Mouse (Mus musculus): Measurements from ENCODE around the gene Ptgs1.

GRCm38 (mm10) chr2:36271085-36271484, 40.9 kb downstream of the Ptgs1 start:
- TF ChIP-seq POLR2A (IDR thresholded peaks at IDR 0.05; ENCODE audit: control insufficient read depth, extremely low read depth, insufficient read depth, low read length, poor library complexity) (no peak), CTCF (IDR thresholded peaks at IDR 0.05; ENCODE audit: borderline replicate concordance, control insufficient read depth, extremely low read depth, insufficient read depth, low read length, poor library complexity) (no peak)

Data from thymus, adult 2 months (tissue).